21 mouse cellular contexts compared by ENCODE assay signal in the genomic region with DNA sequence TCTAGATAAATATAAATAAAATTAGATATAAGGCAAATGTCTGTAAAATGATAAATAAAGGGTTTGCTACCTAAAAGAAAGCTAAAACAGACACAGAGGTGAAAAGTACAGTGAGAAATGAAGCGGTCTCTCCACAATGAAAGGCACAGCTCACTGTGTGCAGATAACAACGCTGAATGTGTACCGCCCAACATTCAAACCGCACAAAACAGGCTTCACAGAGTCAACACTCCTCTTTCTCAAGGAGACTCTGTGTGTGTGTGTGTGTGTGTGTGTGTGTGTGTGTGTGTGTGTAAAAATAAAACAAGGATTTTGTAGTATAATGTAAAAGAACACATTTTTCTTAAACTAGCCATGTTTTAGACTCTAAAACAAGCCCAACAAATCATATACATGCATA. TPM values are rescaled to one million over a fixed set of nuclear protein-coding genes. Genes with fewer than 3 reads are reported as not detected.
"Had no signal": no experiment of that assay in that cellular context is flagged by ENCODE, and none has a peak within 500 bp of the region (broad histone marks: within the 10 kb centered on the region; RNA-seq: fewer than 3 reads in every experiment).

No protein-coding gene starts in this region.

- H3K36me3 ChIP-seq: liver, embryonic 13.5 days; liver, embryonic 15.5 days; midbrain, embryonic 10.5 days; midbrain, embryonic 12.5 days; neural tube, embryonic 13.5 days; neural tube, embryonic 15.5 days had no signal

- H3K4me2 ChIP-seq: liver, embryonic 11.5 days; liver, embryonic 13.5 days; liver, embryonic 15.5 days; lung, embryonic 14.5 days; midbrain, embryonic 12.5 days; neural tube, embryonic 13.5 days; neural tube, embryonic 15.5 days had no signal

- H3K9me3 ChIP-seq: liver, embryonic 13.5 days; liver, embryonic 15.5 days; megakaryocyte, embryonic 14.5 days; midbrain, embryonic 10.5 days; midbrain, embryonic 12.5 days; neural tube, embryonic 13.5 days; neural tube, embryonic 15.5 days had no signal

- ATAC-seq: midbrain, embryonic 16.5 days had no signal

- DNase-seq: liver, embryonic 13.5 days; lung, adult 18-20 months; lung, embryonic 14.5 days; lung, postnatal 10 days; lung, postnatal 4 days; midbrain, embryonic 14.5 days; retina, postnatal 1 day; right cerebral cortex, adult 18-20 months; right cerebral cortex, postnatal 25 days; thymus, adult 18-20 months; thymus, postnatal 14 days; thymus, postnatal 36 days had no signal

- H3K9ac ChIP-seq: liver, embryonic 13.5 days; liver, embryonic 15.5 days; lung, embryonic 14.5 days; midbrain, embryonic 12.5 days; neural tube, embryonic 13.5 days; neural tube, embryonic 15.5 days had no signal

- H3K4me3 ChIP-seq: liver, embryonic 13.5 days; liver, embryonic 15.5 days; megakaryocyte, embryonic 14.5 days; midbrain, embryonic 10.5 days; midbrain, embryonic 12.5 days; myocyte; neural tube, embryonic 13.5 days; neural tube, embryonic 15.5 days had no signal

- H3K4me1 ChIP-seq: liver, embryonic 13.5 days; liver, embryonic 15.5 days; megakaryocyte, embryonic 14.5 days; midbrain, embryonic 10.5 days; midbrain, embryonic 12.5 days; neural tube, embryonic 13.5 days; neural tube, embryonic 15.5 days had no signal

- H3K27me3 ChIP-seq: liver, embryonic 13.5 days; liver, embryonic 15.5 days; midbrain, embryonic 12.5 days; neural tube, embryonic 13.5 days; neural tube, embryonic 15.5 days had no signal

- H3K27ac ChIP-seq: liver, embryonic 13.5 days; liver, embryonic 15.5 days; midbrain, embryonic 10.5 days; midbrain, embryonic 12.5 days; neural tube, embryonic 13.5 days; neural tube, embryonic 15.5 days had no signal

RNA-seq across cellular contexts. Expression of gene St8sia6, which starts 14.1 kb away (rescaled TPM):
- polyA plus RNA-seq: liver, embryonic 13.5 days; liver, embryonic 15.5 days had no signal
